Comparison of ENCODE assay signal across 8 mouse cellular contexts in the genomic region with DNA sequence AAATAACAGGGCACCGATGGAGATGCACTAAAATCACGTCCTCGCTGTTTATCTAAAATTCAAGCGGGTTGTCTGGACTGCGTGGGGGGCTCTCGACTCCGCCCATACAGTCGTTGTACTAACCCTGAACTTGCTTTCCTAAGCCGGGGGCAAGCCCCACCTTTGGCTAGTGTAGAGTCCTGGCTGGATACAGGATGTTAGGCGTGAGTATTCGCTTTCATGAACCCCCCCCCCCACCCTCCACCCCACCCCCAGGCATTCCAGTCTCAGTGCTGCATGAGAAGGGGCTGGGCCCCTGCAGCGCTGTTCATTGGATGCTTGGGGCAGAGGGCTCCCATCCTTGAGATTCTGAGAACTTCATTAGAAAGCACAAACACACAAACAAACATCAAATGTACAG. TPM values are rescaled to one million over a fixed set of nuclear protein-coding genes. Genes with fewer than 3 reads are reported as not detected.
DNase-seq lines count a peak whose midpoint lies in the region; ATAC-seq and TF ChIP-seq lines count a peak whose summit lies in the region.

No protein-coding gene starts in this region.

- TF ChIP-seq POLR2A in limb, embryonic 14.5 days (IDR thresholded peaks at IDR 0.05; ENCODE audit: borderline replicate concordance, extremely low read depth, insufficient read depth, insufficient read length) = no peak

- no peaks in the 10 kb centered on the region for H3K27me3 ChIP-seq in heart, embryonic 10.5 days (ENCODE audit: insufficient read depth, poor library complexity, severe bottlenecking)
- H3K27me3 ChIP-seq in E14TG2a.4 (ENCODE audit: insufficient read depth, low read length) = no peaks in the 10 kb centered on the region
- peaks cover 45% of the 10 kb centered on the region for H3K27me3 ChIP-seq in forebrain, embryonic 12.5 days
- no peaks in the 10 kb centered on the region for H3K27me3 ChIP-seq in limb, embryonic 14.5 days (ENCODE audit: control insufficient read depth, insufficient read depth, low read length)

- WGBS in heart, embryonic 10.5 days = 8% methylated on average over 12 of the region's 12 CpGs
- 13% methylated on average over 12 of the region's 12 CpGs for WGBS in forebrain, embryonic 12.5 days
- WGBS in limb, embryonic 14.5 days = 7% methylated on average over 12 of the region's 12 CpGs

- no peak for ATAC-seq in forebrain, embryonic 12.5 days (ENCODE audit: low FRiP score)
- no peak for ATAC-seq in limb, embryonic 14.5 days (ENCODE audit: low FRiP score, low read depth)

- peak overlapping the region; percentile 96 for H3K4me2 ChIP-seq in forebrain, embryonic 12.5 days
- H3K4me2 ChIP-seq in limb, embryonic 14.5 days (replicated peaks; ENCODE audit: low read depth, low read length, severe bottlenecking) = peak overlapping the region; percentile 87

- H3K4me3 ChIP-seq in heart, embryonic 10.5 days = peak overlapping the region; percentile 91
- H3K4me3 ChIP-seq in E14TG2a.4 (replicated peaks; ENCODE audit: low read length) = peak overlapping the region; percentile 90
- no peak overlapping the region for H3K4me3 ChIP-seq in forebrain, embryonic 12.5 days (replicated peaks)
- H3K4me3 ChIP-seq in limb, embryonic 14.5 days (replicated peaks; ENCODE audit: low read length) = peak overlapping the region; percentile 84

- TF ChIP-seq CTCF in E14TG2a.4 (conservative IDR thresholded peaks at IDR 0.05; ENCODE audit: low read length) = no peak

- H3K4me1 ChIP-seq in heart, embryonic 10.5 days = peaks cover 61% of the 10 kb centered on the region
- H3K4me1 ChIP-seq in E14TG2a.4 (replicated peaks; ENCODE audit: low read depth, low read length) = peaks cover 66% of the 10 kb centered on the region
- H3K4me1 ChIP-seq in forebrain, embryonic 12.5 days = peaks cover 51% of the 10 kb centered on the region
- H3K4me1 ChIP-seq in limb, embryonic 14.5 days (ENCODE audit: control insufficient read depth, insufficient read depth, low read length) = peaks cover 57% of the 10 kb centered on the region

- peak overlapping the region; percentile 98 for H3K27ac ChIP-seq in heart, embryonic 10.5 days
- no peak overlapping the region for H3K27ac ChIP-seq in forebrain, embryonic 12.5 days
- peak overlapping the region; percentile 98 for H3K27ac ChIP-seq in limb, embryonic 14.5 days (replicated peaks; ENCODE audit: low read depth, low read length)

- no peaks in the 10 kb centered on the region for H3K9me3 ChIP-seq in heart, embryonic 10.5 days
- H3K9me3 ChIP-seq in E14TG2a.4 (ENCODE audit: low read length) = no peaks in the 10 kb centered on the region
- H3K9me3 ChIP-seq in forebrain, embryonic 12.5 days = peaks cover 4% of the 10 kb centered on the region; the same call in 1 of the 2 replicates
- no peaks in the 10 kb centered on the region for H3K9me3 ChIP-seq in limb, embryonic 14.5 days (ENCODE audit: control insufficient read depth, low read length)

- H3K36me3 ChIP-seq in heart, embryonic 10.5 days = no peaks in the 10 kb centered on the region; the same call in 1 of the 2 replicates
- peaks cover 10% of the 10 kb centered on the region for H3K36me3 ChIP-seq in E14TG2a.4 (ENCODE audit: insufficient read depth, low read length)
- no peaks in the 10 kb centered on the region for H3K36me3 ChIP-seq in forebrain, embryonic 12.5 days (replicated peaks)
- H3K36me3 ChIP-seq in limb, embryonic 14.5 days (ENCODE audit: control insufficient read depth, insufficient read depth, low read length) = no peaks in the 10 kb centered on the region

- no peak overlapping the region for H3K9ac ChIP-seq in forebrain, embryonic 12.5 days
- peak overlapping the region; percentile 95; the same call in 1 of the 2 replicates for H3K9ac ChIP-seq in limb, embryonic 14.5 days (ENCODE audit: low read depth, low read length, severe bottlenecking)

- no peak for DNase-seq in heart, embryonic 10.5 days (ENCODE audit: low spot score)
- no peak for DNase-seq in heart, adult 9 months (ENCODE audit: low spot score in 2 of 2)
- no peak for DNase-seq in limb, embryonic 14.5 days (ENCODE audit: low spot score)
- DNase-seq in frontal cortex, postnatal 14 days (ENCODE audit: low spot score in 2 of 2) = no peak
- no peak for DNase-seq in MN1 (ENCODE audit: low spot score)
- no peak for DNase-seq in urinary bladder, postnatal 36 days (ENCODE audit: low spot score in 2 of 2)

RNA-seq across cellular contexts. Expression of a gene that starts 0.7 kb away (rescaled TPM):
- 94.7 and 103 TPM in 2 replicates for polyA plus RNA-seq in heart, embryonic 10.5 days (2016; fragmentation: Nextera tagmentation; extraction: Ambion mirVana)
- 67.1 and 77.9 TPM in 2 replicates for polyA plus RNA-seq in forebrain, embryonic 12.5 days (2016; fragmentation: Nextera tagmentation; extraction: Ambion mirVana)
- 294 and 361 TPM in 2 replicates for polyA plus RNA-seq in limb, embryonic 14.5 days (2012; rRNA removed)
- polyA plus RNA-seq in limb, embryonic 14.5 days (2014; fragmentation: Nextera tagmentation; extraction: Ambion mirVana) = 200 and 235 TPM in 2 replicates
